ENCODE assay signal across 16 mouse cellular contexts in genomic region chr1:89322621-89323020, GRCm38 (mm10).
DNase-seq lines count a peak whose midpoint lies in the region; ATAC-seq and TF ChIP-seq lines count a peak whose summit lies in the region.
"Had no signal": no experiment of that assay in that cellular context is flagged by ENCODE, and none has a peak within 500 bp of the region (broad histone marks: within the 10 kb centered on the region; RNA-seq: fewer than 3 reads in every experiment).

No protein-coding gene starts in this region.

- no peak for TF ChIP-seq POLR2A in kidney, adult 2 months (IDR thresholded peaks at IDR 0.05; ENCODE audit: low read depth, low read length)

- H3K9me3 ChIP-seq in heart, postnatal 0 days (replicated peaks; ENCODE audit: control insufficient read depth, low read length): no peaks in the 10 kb centered on the region
- H3K9me3 ChIP-seq: embryonic facial prominence, embryonic 10.5 days; forebrain, embryonic 15.5 days; hindbrain, embryonic 12.5 days; limb, embryonic 15.5 days; midbrain, embryonic 12.5 days had no signal

- no peak overlapping the region for H3K9ac ChIP-seq in heart, postnatal 0 days (replicated peaks; ENCODE audit: low read depth, low read length)
- H3K9ac ChIP-seq: forebrain, embryonic 15.5 days; hindbrain, embryonic 12.5 days; limb, embryonic 15.5 days; midbrain, embryonic 12.5 days had no signal

- TF ChIP-seq EP300 in heart, postnatal 0 days (IDR thresholded peaks at IDR 0.05; ENCODE audit: low read depth): 0 out of 2 replicates have a peak, but pooled peaks have one; percentile 34

- 65% methylated on average over 4 of the region's 4 CpGs for WGBS in kidney, adult 2 months
- 46% methylated on average over 4 of the region's 4 CpGs for WGBS in heart, postnatal 0 days

- ATAC-seq in heart, postnatal 0 days (ENCODE audit: insufficient read depth, low read depth): peak; percentile 62
- ATAC-seq: forebrain, embryonic 15.5 days; Patski had no signal

- no peaks in the 10 kb centered on the region for H3K4me1 ChIP-seq in kidney, adult 2 months (ENCODE audit: control insufficient read depth, insufficient read depth, low read length)
- H3K4me1 ChIP-seq in heart, postnatal 0 days (ENCODE audit: control insufficient read depth, insufficient read depth): no peaks in the 10 kb centered on the region
- H3K4me1 ChIP-seq: embryonic facial prominence, embryonic 10.5 days; forebrain, embryonic 15.5 days; hindbrain, embryonic 12.5 days; limb, embryonic 15.5 days; midbrain, embryonic 12.5 days had no signal

- H3K4me3 ChIP-seq in kidney, adult 2 months (ENCODE audit: insufficient read depth, low read depth, low read length): no peak overlapping the region
- H3K4me3 ChIP-seq in heart, postnatal 0 days (ENCODE audit: low read depth, low read length): no peak overlapping the region
- H3K4me3 ChIP-seq: embryonic facial prominence, embryonic 10.5 days; erythroblast, embryonic 14.5 days; forebrain, embryonic 15.5 days; hindbrain, embryonic 12.5 days; limb, embryonic 15.5 days; midbrain, embryonic 12.5 days had no signal

- no peak overlapping the region for H3K4me2 ChIP-seq in heart, postnatal 0 days (ENCODE audit: low read depth, low read length)
- H3K4me2 ChIP-seq: forebrain, embryonic 15.5 days; hindbrain, embryonic 12.5 days; limb, embryonic 15.5 days; midbrain, embryonic 12.5 days had no signal

- H3K36me3 ChIP-seq in kidney, adult 2 months (ENCODE audit: control insufficient read depth, insufficient read depth, low read length): no peaks in the 10 kb centered on the region
- no peaks in the 10 kb centered on the region for H3K36me3 ChIP-seq in heart, postnatal 0 days (replicated peaks; ENCODE audit: control insufficient read depth, insufficient read depth, low read length)
- H3K36me3 ChIP-seq: embryonic facial prominence, embryonic 10.5 days; forebrain, embryonic 15.5 days; hindbrain, embryonic 12.5 days; limb, embryonic 15.5 days; midbrain, embryonic 12.5 days had no signal

- peak overlapping the region; percentile 51 for H3K27ac ChIP-seq in kidney, adult 2 months (ENCODE audit: insufficient read depth, low read depth, low read length)
- peak overlapping the region; percentile 66 for H3K27ac ChIP-seq in heart, postnatal 0 days (ENCODE audit: low read depth)
- H3K27ac ChIP-seq: embryonic facial prominence, embryonic 10.5 days; forebrain, embryonic 15.5 days; hindbrain, embryonic 12.5 days; limb, embryonic 15.5 days; macrophage; midbrain, embryonic 12.5 days had no signal

- no peaks in the 10 kb centered on the region for H3K27me3 ChIP-seq in kidney, adult 2 months (replicated peaks; ENCODE audit: control insufficient read depth, insufficient read depth, low read length)
- H3K27me3 ChIP-seq in heart, postnatal 0 days (ENCODE audit: control insufficient read depth, insufficient read depth, low read length): no peaks in the 10 kb centered on the region
- H3K27me3 ChIP-seq: forebrain, embryonic 15.5 days; hindbrain, embryonic 12.5 days; limb, embryonic 15.5 days; Patski had no signal

- DNase-seq in kidney, adult 2 months: peak; percentile 39
- DNase-seq in kidney, postnatal 10 days: no peak
- DNase-seq in heart, adult 9 months (ENCODE audit: low spot score in 2 of 2): peak; percentile 24 to 58
- DNase-seq in heart, postnatal 0 days (ENCODE audit: low spot score): no peak
- peak; percentile 42 for DNase-seq in lung, postnatal 10 days
- no peak for DNase-seq in right cerebral cortex, adult 18-20 months
- no peak for DNase-seq in spleen, postnatal 14 days (ENCODE audit: low spot score in 2 of 2)
- DNase-seq: layer of hippocampus, adult 9-11 months had no signal

- no peak for TF ChIP-seq CTCF in kidney, adult 2 months (conservative IDR thresholded peaks at IDR 0.05; ENCODE audit: insufficient read depth, insufficient read length, low read depth, low read length)
- TF ChIP-seq CTCF in heart, postnatal 0 days (IDR thresholded peaks at IDR 0.05; ENCODE audit: low read depth): no peak

Comparison
In these comparisons a context has a peak if more than half of its experiments do, and no peak if none do; other contexts are left out.
1. DNase-seq: peak in kidney, adult 2 months (single experiment), heart, adult 9 months (2 of 2) and lung, postnatal 10 days (single experiment); none in kidney, postnatal 10 days (single experiment), heart, postnatal 0 days (single experiment), right cerebral cortex, adult 18-20 months (single experiment) and spleen, postnatal 14 days (0 of 2).